Mouse (Mus musculus): Measurements from ENCODE around the gene Krtap1-3.

The Krtap1-3 gene

GRCm38 (mm10) chr11:99557976-99558745 is 33.0 kb downstream of the Krtap1-3 start:
- DNase-seq (ENCODE audit: low read depth, low spot score): no peak

- DNase-seq (ENCODE audit: low read depth, low spot score): no peak
Measured at GRCm38 (mm10) chr11:99556753-99557152, 34.4 kb downstream of the Krtap1-3 start, which contains the start of gene Krtap3-2. TSS of gene Krtap3-2 (minus strand) at chr11:99556853.

- DNase-seq (ENCODE audit: low read depth, low spot score): no peak
Measured at GRCm38 (mm10) chr11:99556195-99556594, 34.9 kb downstream of the Krtap1-3 start.

GRCm38 (mm10) chr11:99550765-99551164 is 40.4 kb downstream of the Krtap1-3 start, which contains the start of gene Krtap3-3:
TSS of gene Krtap3-3 (minus strand) at chr11:99550865.
- no peak for DNase-seq (ENCODE audit: low read depth, low spot score)

GRCm38 (mm10) chr11:99547892-99548291 is 43.2 kb downstream of the Krtap1-3 start:
- no peak for DNase-seq (ENCODE audit: low read depth, low spot score)
